Mouse (Mus musculus) limb, embryonic 14.5 days (tissue): ENCODE results near the gene Sdhaf1. TPM values are rescaled to one million over a fixed set of nuclear protein-coding genes. Genes with fewer than 3 reads are reported as not detected.
A peak's percentile ranks its signal among the peaks of the same experiment; 100 is the strongest.

ENCODE experiments used
- ATAC-seq: fragments of 200-750 bp; cut with Nextera tagmentation; 2 replicates; pipeline ENCODE4 v1.8.0; 2017; ENCODE audit warnings: low read depth, moderate number of reproducible peaks, moderate TSS enrichment; ENCODE audit not compliant: low FRiP score
- DNase-seq: peaks from one replicate; pipeline ENCODE4 v3.0.0-alpha.2; 2015; ENCODE audit warnings: low spot score
- H3K27ac ChIP-seq: fragments of 300-500 bp; sonication (generic); replicated peaks from 2 replicates; pipeline ENCODE4 v1.5.1; 2014; ENCODE audit warnings: low read depth, mild to moderate bottlenecking, low read length, moderate library complexity, mixed read lengths
- H3K27me3 ChIP-seq: fragments of 300-500 bp; sonication (generic); 2 replicates; pipeline ENCODE4 v1.6.1; 2014; ENCODE audit warnings: low read length, mixed read lengths; ENCODE audit not compliant: control insufficient read depth, insufficient read depth
- H3K36me3 ChIP-seq: fragments of 300-500 bp; sonication (generic); 2 replicates; pipeline ENCODE4 v1.6.1; 2014; ENCODE audit warnings: mild to moderate bottlenecking, low read length, moderate library complexity, mixed read lengths; ENCODE audit not compliant: control insufficient read depth, insufficient read depth
- H3K4me1 ChIP-seq: fragments of 300-500 bp; sonication (generic); 2 replicates; pipeline ENCODE4 v1.6.1; 2014; ENCODE audit warnings: antibody characterized with exemption, low read length, mixed read lengths; ENCODE audit not compliant: control insufficient read depth, insufficient read depth
- H3K4me2 ChIP-seq: fragments of 300-500 bp; sonication (generic); replicated peaks from 2 replicates; pipeline ENCODE4 v1.6.1; 2014; ENCODE audit warnings: low read depth, mild to moderate bottlenecking, low read length, moderate library complexity; ENCODE audit not compliant: severe bottlenecking
- H3K4me3 ChIP-seq: fragments of 300-500 bp; sonication (generic); replicated peaks from 2 replicates; pipeline ENCODE4 v1.5.1; 2014; ENCODE audit warnings: low read length
- H3K9ac ChIP-seq: fragments of 300-500 bp; sonication (generic); 2 replicates; pipeline ENCODE4 v1.6.1; 2014; ENCODE audit warnings: mild to moderate bottlenecking, low read depth, low read length, moderate library complexity; ENCODE audit not compliant: severe bottlenecking
- H3K9me3 ChIP-seq: fragments of 300-500 bp; sonication (generic); 2 replicates; pipeline ENCODE4 v1.6.1; 2016; ENCODE audit warnings: low read length; ENCODE audit not compliant: control insufficient read depth
- POLR2A ChIP-seq: fragments of 200-500 bp; IDR thresholded peaks from 2 replicates; pipeline ENCODE4 v1.8.0; 2012; ENCODE audit warnings: inconsistent platforms, mild to moderate bottlenecking, moderate library complexity, borderline replicate concordance; ENCODE audit not compliant: insufficient read depth, insufficient read length; ENCODE audit errors: extremely low read depth
- WGBS: fragments of 180-500 bp; shearing (Covaris S2); extraction: QIAGEN DNeasy Blood & Tissue Kit; methylation state at CpG from one replicate; pipeline ENCODE4 v1.1.7; 2014; 5-methylcytosine and 5-hydroxymethylcytosine counted together
- polyA plus RNA-seq, 2 experiments: library from polyadenylated mRNA; depleted of rRNA in 1 of 2; stranded (reverse) in 1 of 2; unstranded in 1 of 2; fragments of >200 nt; fragmentation: Nextera tagmentation in 1 of 2; extraction: Ambion mirVana in 1 of 2; gene quantifications; 2 replicates each; pipeline versions ENCODE4 v1.2.1 to v1.2.3; 2012 to 2014

Sdhaf1 gene
- polyA plus RNA-seq, 2 experiments: 18.6 to 20.7 TPM

- Histone ChIP-seq H3K4me1 (no peaks in the 10 kb centered on the region), H3K27me3 (peaks cover 19% of the 10 kb centered on the region), H3K27ac (no peak overlapping the region), H3K4me2 (no peak overlapping the region), H3K9ac (no peak overlapping the region), H3K36me3 (no peaks in the 10 kb centered on the region), H3K9me3 (no peaks in the 10 kb centered on the region), H3K4me3 (no peak overlapping the region)
- ATAC-seq (no peak), DNase-seq (peak; percentile 90)
- no peak for TF ChIP-seq POLR2A
- 28% methylated on average over 21 of the region's 21 CpGs for WGBS
These were observed 23.1 kb upstream of the Sdhaf1 start for GRCm38 (mm10) chr7:30346635-30347379.

- no peak overlapping the region for H3K9ac ChIP-seq
- 78% methylated on average over 5 of the region's 5 CpGs for WGBS
- H3K27ac ChIP-seq: no peak overlapping the region
- H3K4me2 ChIP-seq: no peak overlapping the region
- H3K27me3 ChIP-seq: peaks cover 6% of the 10 kb centered on the region; the same call in 1 of the 2 replicates
- DNase-seq (no peak), ATAC-seq (no peak)
- TF ChIP-seq POLR2A: no peak
- no peaks in the 10 kb centered on the region for H3K4me1 ChIP-seq
- no peak overlapping the region for H3K4me3 ChIP-seq
- H3K36me3 ChIP-seq: no peaks in the 10 kb centered on the region
- H3K9me3 ChIP-seq: no peaks in the 10 kb centered on the region
These were observed 15.9 kb upstream of the Sdhaf1 start for GRCm38 (mm10) chr7:30339432-30340109.

DNA sequence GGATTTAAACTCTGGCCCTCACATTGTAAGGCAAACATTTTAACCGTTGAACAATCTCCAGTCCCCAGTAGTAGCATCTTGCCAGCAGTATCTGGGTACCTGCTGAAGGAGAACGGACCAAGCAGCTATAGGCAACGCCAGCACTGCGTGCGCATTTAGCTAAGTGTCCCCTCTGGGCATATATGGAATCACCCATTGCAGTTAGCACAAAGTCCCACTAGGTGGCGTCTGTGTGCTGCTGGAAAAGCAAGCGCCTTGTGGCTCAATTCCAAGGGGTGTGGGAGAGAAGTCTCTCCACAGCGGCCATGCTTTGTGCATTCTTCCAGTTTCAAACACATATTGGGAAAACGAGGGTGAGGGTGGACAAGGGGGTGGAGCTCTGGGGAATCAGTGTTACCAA, 12.7 kb upstream of the Sdhaf1 start:
- Histone ChIP-seq H3K9ac (no peak overlapping the region), H3K36me3 (no peaks in the 10 kb centered on the region), H3K27ac (no peak overlapping the region), H3K4me2 (no peak overlapping the region), H3K9me3 (no peaks in the 10 kb centered on the region), H3K4me3 (no peak overlapping the region), H3K4me1 (no peaks in the 10 kb centered on the region), H3K27me3 (peaks cover 6% of the 10 kb centered on the region; the same call in 1 of the 2 replicates)
- ATAC-seq (no peak), DNase-seq (peak; percentile 90)
- no peak for TF ChIP-seq POLR2A
- WGBS: 4% methylated on average over 9 of the region's 9 CpGs

DNA sequence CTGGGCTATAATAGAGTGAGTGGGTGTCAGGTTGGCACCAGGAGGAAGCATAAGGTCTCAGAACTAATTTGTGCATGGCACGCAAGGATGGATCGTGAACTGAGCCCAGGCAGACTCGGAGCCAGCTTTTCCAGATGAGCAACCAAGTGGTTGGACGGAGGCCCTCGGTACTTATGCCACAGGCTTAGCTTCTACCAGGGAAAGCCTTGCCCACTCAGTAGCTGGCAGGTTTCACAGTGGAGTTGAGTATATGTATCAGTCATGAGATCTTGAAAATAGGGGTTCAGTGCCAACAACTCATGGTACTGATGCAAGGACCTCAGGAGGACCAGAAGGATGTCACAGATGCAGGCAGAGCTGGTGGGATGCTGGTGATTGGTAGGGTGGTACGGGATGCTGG, 12.0 kb upstream of the Sdhaf1 start:
- Histone ChIP-seq H3K27ac (no peak overlapping the region), H3K9me3 (no peaks in the 10 kb centered on the region), H3K9ac (no peak overlapping the region), H3K4me1 (no peaks in the 10 kb centered on the region), H3K27me3 (peaks cover 6% of the 10 kb centered on the region; the same call in 1 of the 2 replicates), H3K4me3 (no peak overlapping the region), H3K4me2 (no peak overlapping the region), H3K36me3 (no peaks in the 10 kb centered on the region)
- no peak for TF ChIP-seq POLR2A
- ATAC-seq: no peak
- 75% methylated on average over 6 of the region's 6 CpGs for WGBS
- no peak for DNase-seq

- ATAC-seq (no peak), DNase-seq (no peak)
- Histone ChIP-seq H3K27ac (no peak overlapping the region), H3K4me1 (no peaks in the 10 kb centered on the region), H3K36me3 (no peaks in the 10 kb centered on the region), H3K4me2 (no peak overlapping the region), H3K9ac (no peak overlapping the region), H3K4me3 (no peak overlapping the region), H3K9me3 (no peaks in the 10 kb centered on the region), H3K27me3 (peaks cover 6% of the 10 kb centered on the region; the same call in 1 of the 2 replicates)
- WGBS: 48% methylated on average over 5 of the region's 5 CpGs
- TF ChIP-seq POLR2A: no peak
These were observed 10.9 kb upstream of the Sdhaf1 start for GRCm38 (mm10) chr7:30334563-30334962.
